14 mouse cellular contexts compared by ENCODE assay signal in genomic region chr15:53399663-53400553, GRCm38 (mm10).
DNase-seq lines count a peak whose midpoint lies in the region; ATAC-seq and TF ChIP-seq lines count a peak whose summit lies in the region.
"Had no signal": no experiment of that assay in that cellular context is flagged by ENCODE, and none has a peak within 500 bp of the region (broad histone marks: within the 10 kb centered on the region; RNA-seq: fewer than 3 reads in every experiment).

No protein-coding gene starts in this region.

- peak overlapping the region; percentile 31; the same call in 1 of the 2 replicates for H3K27ac ChIP-seq in gastrocnemius, adult 2 months
- H3K27ac ChIP-seq in lung, embryonic 14.5 days (ENCODE audit: low read depth), result 0 out of 2 replicates have a peak overlapping the region, but pooled peaks have one; percentile 36
- peak overlapping the region; percentile 37 for H3K27ac ChIP-seq in lung, embryonic 16.5 days (ENCODE audit: low read length)
- H3K27ac ChIP-seq: limb, embryonic 10.5 days; midbrain, embryonic 10.5 days had no signal

- H3K9me3 ChIP-seq in lung, embryonic 14.5 days (ENCODE audit: low read depth, low read length), result no peaks in the 10 kb centered on the region
- no peaks in the 10 kb centered on the region for H3K9me3 ChIP-seq in lung, embryonic 16.5 days (ENCODE audit: control insufficient read depth, low read length)
- H3K9me3 ChIP-seq: limb, embryonic 10.5 days; midbrain, embryonic 10.5 days had no signal

- peak overlapping the region; percentile 32; the same call in 1 of the 2 replicates for H3K4me2 ChIP-seq in lung, embryonic 14.5 days
- H3K4me2 ChIP-seq in lung, embryonic 16.5 days (ENCODE audit: low read depth, low read length), result peak overlapping the region; percentile 32; the same call in 1 of the 2 replicates

- no peak for TF ChIP-seq CTCF in gastrocnemius, adult 2 months (IDR thresholded peaks at IDR 0.05)
- no peak for TF ChIP-seq CTCF in lung, embryonic 14.5 days (IDR thresholded peaks at IDR 0.05; ENCODE audit: low read depth)
- no peak for TF ChIP-seq CTCF in lung, adult 2 months (IDR thresholded peaks at IDR 0.05; ENCODE audit: insufficient read depth, low read length)

- peak; percentile 63; the same call in 1 of the 2 replicates for ATAC-seq in lung, embryonic 14.5 days (ENCODE audit: insufficient read depth)
- ATAC-seq in lung, embryonic 16.5 days (ENCODE audit: low read depth), result peak; percentile 64; the same call in 1 of the 2 replicates

- no peaks in the 10 kb centered on the region for H3K36me3 ChIP-seq in lung, embryonic 14.5 days (ENCODE audit: insufficient read depth)
- H3K36me3 ChIP-seq in lung, embryonic 16.5 days (ENCODE audit: control insufficient read depth, insufficient read depth, low read length), result no peaks in the 10 kb centered on the region
- H3K36me3 ChIP-seq: limb, embryonic 10.5 days; midbrain, embryonic 10.5 days had no signal

- 51% methylated on average over 11 of the region's 11 CpGs for WGBS in lung, embryonic 14.5 days
- WGBS in lung, adult 2 months, result 56% methylated on average over 11 of the region's 11 CpGs
- WGBS in lung, embryonic 16.5 days, result 56% methylated on average over 11 of the region's 11 CpGs

- no peak overlapping the region for H3K9ac ChIP-seq in lung, embryonic 14.5 days
- H3K9ac ChIP-seq in lung, embryonic 16.5 days (ENCODE audit: low read length), result no peak overlapping the region

- no peaks in the 10 kb centered on the region for H3K27me3 ChIP-seq in lung, embryonic 14.5 days (ENCODE audit: insufficient read depth, low read length)
- H3K27me3 ChIP-seq in lung, embryonic 16.5 days (ENCODE audit: control insufficient read depth, insufficient read depth, low read depth, low read length), result no peaks in the 10 kb centered on the region

- TF ChIP-seq POLR2A in lung, adult 2 months (IDR thresholded peaks at IDR 0.05; ENCODE audit: borderline replicate concordance, extremely low read depth, low read depth, low read length), result no peak

- intact Hi-C loops in gastrocnemius, adult 2 months (cut with DNase I), result no loop called here

- H3K4me1 ChIP-seq in lung, embryonic 14.5 days (ENCODE audit: insufficient read depth), result no peaks in the 10 kb centered on the region
- no peaks in the 10 kb centered on the region for H3K4me1 ChIP-seq in lung, adult 2 months (ENCODE audit: control insufficient read depth, insufficient read depth, low read length)
- H3K4me1 ChIP-seq in lung, embryonic 16.5 days (replicated peaks; ENCODE audit: control insufficient read depth, insufficient read depth, low read length), result no peaks in the 10 kb centered on the region
- H3K4me1 ChIP-seq: limb, embryonic 10.5 days; midbrain, embryonic 10.5 days had no signal

- no peak for DNase-seq in gastrocnemius, adult 2 months
- DNase-seq in gastrocnemius, postnatal 10 days, result no peak
- peak; percentile 75 for DNase-seq in lung, embryonic 14.5 days
- no peak for DNase-seq in lung, adult 2 months
- DNase-seq in skeletal muscle tissue, adult 2 months (ENCODE audit: low read depth, low spot score), result peak; percentile 23
- no peak for DNase-seq in retina, postnatal 1 day
- DNase-seq in right cerebral cortex, postnatal 10 days (ENCODE audit: low spot score in 2 of 2), result no peak
- DNase-seq: adrenal gland, postnatal 36 days; cerebellum, postnatal 14 days; thymus, postnatal 25 days had no signal

- H3K4me3 ChIP-seq in gastrocnemius, adult 2 months, result no peak overlapping the region
- H3K4me3 ChIP-seq in lung, embryonic 14.5 days (ENCODE audit: low read depth, low read length), result no peak overlapping the region
- no peak overlapping the region for H3K4me3 ChIP-seq in lung, adult 2 months (replicated peaks; ENCODE audit: extremely low read depth, low read depth, low read length)
- no peak overlapping the region for H3K4me3 ChIP-seq in lung, embryonic 16.5 days (ENCODE audit: low read length)
- H3K4me3 ChIP-seq: erythroblast, embryonic 14.5 days; limb, embryonic 10.5 days; midbrain, embryonic 10.5 days had no signal

Comparison
In these comparisons a context has a peak if more than half of its experiments do, and no peak if none do; other contexts are left out.
1. DNase-seq: peak in lung, embryonic 14.5 days (single experiment) and skeletal muscle tissue, adult 2 months (single experiment); none in gastrocnemius, adult 2 months (single experiment), gastrocnemius, postnatal 10 days (single experiment), lung, adult 2 months (single experiment), retina, postnatal 1 day (single experiment) and right cerebral cortex, postnatal 10 days (0 of 2).
2. Peak in every context shown above with its lines, with median percentiles within 50 percentile points of each other: H3K27ac ChIP-seq.